Mouse (Mus musculus) heart, embryonic 12.5 days (tissue): ENCODE results near the gene Dync1i2. TPM values are rescaled to one million over a fixed set of nuclear protein-coding genes. Genes with fewer than 3 reads are reported as not detected.

Experiments
- ATAC-seq: fragments of 200-750 bp; cut with Nextera tagmentation; 2 replicates; pipeline ENCODE4 v1.8.0; 2017; ENCODE audit warnings: moderate TSS enrichment, moderate library complexity; ENCODE audit not compliant: insufficient number of reproducible peaks, low FRiP score
- H3K27ac ChIP-seq: fragments of 300-500 bp; sonication (generic); 2 replicates; pipeline ENCODE4 v1.5.1; 2016; ENCODE audit warnings: mild to moderate bottlenecking, moderate library complexity; ENCODE audit not compliant: poor library complexity, severe bottlenecking
- H3K27me3 ChIP-seq: fragments of 300-500 bp; sonication (generic); replicated peaks from 2 replicates; pipeline ENCODE4 v1.6.1; 2016; ENCODE audit warnings: mild to moderate bottlenecking, moderate library complexity
- H3K36me3 ChIP-seq: fragments of 300-500 bp; sonication (generic); 2 replicates; pipeline ENCODE4 v1.6.1; 2016; ENCODE audit warnings: mild to moderate bottlenecking, moderate library complexity
- H3K4me1 ChIP-seq: fragments of 300-500 bp; sonication (generic); replicated peaks from 2 replicates; pipeline ENCODE4 v1.6.1; 2016; ENCODE audit warnings: mild to moderate bottlenecking
- H3K4me2 ChIP-seq: fragments of 300-500 bp; sonication (generic); 2 replicates; pipeline ENCODE4 v1.6.1; 2016; ENCODE audit warnings: mild to moderate bottlenecking, moderate library complexity
- H3K4me3 ChIP-seq: fragments of 300-500 bp; sonication (generic); 2 replicates; pipeline ENCODE4 v1.5.1; 2016; ENCODE audit warnings: mild to moderate bottlenecking
- H3K9ac ChIP-seq: fragments of 300-500 bp; sonication (generic); 2 replicates; pipeline ENCODE4 v1.6.1; 2016; ENCODE audit warnings: mild to moderate bottlenecking, moderate library complexity
- H3K9me3 ChIP-seq: fragments of 300-500 bp; sonication (generic); replicated peaks from 2 replicates; pipeline ENCODE4 v1.6.1; 2016; ENCODE audit warnings: mild to moderate bottlenecking, moderate library complexity
- WGBS: fragments of 180-500 bp; shearing (Covaris S2); methylation state at CpG from one replicate; pipeline ENCODE4 v1.1.7; 2016; 5-methylcytosine and 5-hydroxymethylcytosine counted together
- polyA plus RNA-seq: library from polyadenylated mRNA; unstranded; fragments of >200 nt; fragmentation: Nextera tagmentation; extraction: Ambion mirVana; gene quantifications from 2 replicates; pipeline ENCODE4 v1.2.1, GENCODE M21; 2016

Dync1i2 gene
- polyA plus RNA-seq, 1 experiment from 2014 or later, result 82.0 TPM

DNA sequence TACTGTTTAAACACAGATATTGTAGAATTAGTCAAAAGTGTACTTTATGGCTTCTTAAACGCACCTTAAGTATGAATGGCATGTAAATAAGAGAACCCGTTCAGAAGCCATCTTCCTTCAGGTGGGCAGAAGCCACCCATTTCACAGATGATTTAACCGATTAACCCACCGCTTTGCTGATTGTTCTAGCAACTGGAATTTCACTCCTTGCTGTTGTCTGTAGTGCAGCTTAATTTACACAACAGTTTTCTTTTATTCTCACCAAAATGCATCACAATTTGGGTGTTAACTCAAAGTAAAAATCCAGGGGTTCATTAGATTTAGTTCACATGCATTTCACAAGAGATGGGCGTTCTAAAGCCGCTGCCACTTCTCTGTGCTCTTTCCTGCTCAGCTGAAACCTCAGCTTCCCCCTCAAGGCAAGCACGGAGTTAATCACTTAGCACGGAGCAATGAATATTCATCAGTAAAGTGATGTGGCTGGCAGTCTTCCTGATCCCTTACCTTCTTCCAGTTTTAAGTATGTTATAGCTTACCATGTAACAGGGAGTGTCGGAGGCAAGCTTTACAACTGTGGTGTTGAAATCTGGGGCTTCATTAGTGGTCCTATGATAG is 31.7 kb downstream of the Dync1i2 start:
- WGBS, result 84% methylated on average over 9 of the region's 9 CpGs
- no peak for ATAC-seq
- Histone ChIP-seq H3K36me3 (peaks cover 36% of the 10 kb centered on the region), H3K9me3 (no peaks in the 10 kb centered on the region), H3K4me1 (no peaks in the 10 kb centered on the region), H3K27ac (no peak overlapping the region), H3K27me3 (no peaks in the 10 kb centered on the region), H3K9ac (no peak overlapping the region), H3K4me3 (no peak overlapping the region), H3K4me2 (no peak overlapping the region)

DNA sequence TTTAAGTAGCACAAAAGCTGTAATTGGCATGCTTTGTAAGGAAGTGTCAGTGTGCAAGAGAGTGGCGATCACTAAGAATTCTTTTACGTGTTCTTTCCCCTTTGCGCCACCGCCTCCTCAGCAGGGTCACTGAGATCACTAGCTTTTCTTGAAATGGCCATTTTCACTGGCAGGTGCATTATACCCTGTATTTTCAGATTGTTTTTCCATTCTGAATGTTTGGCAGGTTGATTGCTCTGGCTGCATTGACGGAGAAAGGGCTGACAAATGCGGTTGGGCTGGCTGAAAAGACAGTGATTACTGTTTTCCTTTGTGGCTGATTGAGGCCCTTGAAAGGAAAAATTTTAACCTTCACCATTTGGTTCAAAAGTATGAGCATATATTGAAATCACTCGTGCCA is 33.3 kb downstream of the Dync1i2 start:
- H3K9ac ChIP-seq, result no peak overlapping the region
- H3K27ac ChIP-seq, result no peak overlapping the region
- ATAC-seq, result no peak
- no peaks in the 10 kb centered on the region for H3K9me3 ChIP-seq
- H3K4me2 ChIP-seq, result no peak overlapping the region
- H3K27me3 ChIP-seq, result no peaks in the 10 kb centered on the region
- peaks cover 35% of the 10 kb centered on the region for H3K36me3 ChIP-seq
- H3K4me1 ChIP-seq, result no peaks in the 10 kb centered on the region
- no peak overlapping the region for H3K4me3 ChIP-seq
- WGBS, result 92% methylated on average over 7 of the region's 7 CpGs

DNA sequence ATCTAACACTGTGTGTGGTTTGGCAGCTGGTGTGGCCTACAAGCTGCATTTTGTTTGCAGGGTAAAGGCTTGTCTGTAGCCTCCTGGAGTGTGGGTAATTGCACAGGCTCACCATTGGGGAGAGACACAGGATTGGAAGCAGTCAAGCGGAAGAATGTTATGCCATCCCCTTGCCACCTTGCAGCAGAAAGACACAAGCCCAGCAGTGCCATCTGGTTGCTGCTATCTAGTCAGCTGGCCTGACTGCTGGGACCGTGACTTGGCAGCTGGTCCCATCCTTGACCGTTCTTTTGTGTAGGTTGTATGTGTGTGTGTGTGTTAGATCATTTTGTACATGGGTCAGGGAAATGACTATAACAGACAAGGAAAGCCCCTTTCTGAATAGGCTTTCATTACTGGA is 33.9 kb downstream of the Dync1i2 start:
- H3K27ac ChIP-seq, result no peak overlapping the region
- 86% methylated on average over 3 of the region's 3 CpGs for WGBS

DNA sequence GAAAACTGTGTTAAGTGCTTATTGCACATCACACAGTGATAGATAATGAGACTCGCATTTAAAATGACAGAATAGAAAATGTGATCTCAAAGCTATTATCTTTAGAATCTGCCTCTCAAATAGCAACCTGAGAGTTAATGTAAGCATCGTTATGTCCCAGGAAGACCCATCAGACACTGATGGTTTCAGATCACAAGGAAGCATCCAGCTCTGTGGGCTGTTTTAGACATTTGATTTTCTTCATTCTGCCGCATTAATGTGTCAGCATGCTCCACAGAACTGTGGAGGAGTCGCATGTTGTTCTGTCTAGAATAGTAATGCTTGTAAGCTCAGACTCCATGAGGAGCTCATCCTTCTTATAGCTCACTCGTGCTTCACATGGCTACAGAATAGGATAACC is 34.6 kb downstream of the Dync1i2 start:
- Histone ChIP-seq H3K4me2 (no peak overlapping the region), H3K4me3 (no peak overlapping the region), H3K27ac (no peak overlapping the region), H3K36me3 (peaks cover 38% of the 10 kb centered on the region), H3K9me3 (no peaks in the 10 kb centered on the region), H3K9ac (no peak overlapping the region), H3K4me1 (no peaks in the 10 kb centered on the region), H3K27me3 (no peaks in the 10 kb centered on the region)
- no peak for ATAC-seq
- 86% methylated on average over 5 of the region's 5 CpGs for WGBS

More for the DNA sequence above, 33.9 kb downstream of the Dync1i2 start:
- no peak overlapping the region for H3K4me3 ChIP-seq
- no peaks in the 10 kb centered on the region for H3K9me3 ChIP-seq
- no peak overlapping the region for H3K4me2 ChIP-seq
- peaks cover 36% of the 10 kb centered on the region for H3K36me3 ChIP-seq
- no peaks in the 10 kb centered on the region for H3K4me1 ChIP-seq
- H3K27me3 ChIP-seq, result no peaks in the 10 kb centered on the region
- ATAC-seq, result no peak
- H3K9ac ChIP-seq, result no peak overlapping the region

DNA sequence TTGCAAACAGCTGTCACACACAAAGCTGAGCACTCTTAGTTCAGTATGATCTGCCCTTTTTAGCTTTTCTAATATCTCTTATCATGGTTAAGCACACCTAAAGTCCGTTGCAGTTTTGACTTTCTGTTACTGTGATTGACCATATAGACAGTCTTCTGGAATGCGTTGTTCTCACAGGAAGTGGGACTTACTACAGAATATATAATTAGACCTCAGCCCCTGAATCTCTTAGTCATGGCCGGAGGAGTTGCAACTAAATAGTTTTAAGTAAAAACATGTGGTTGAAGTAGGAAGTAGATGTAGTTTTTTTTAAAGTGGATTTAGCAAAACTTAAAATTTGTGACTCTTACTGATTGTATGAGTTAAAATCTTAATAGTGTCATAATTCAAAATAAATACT is 36.6 kb downstream of the Dync1i2 start:
- H3K9me3 ChIP-seq, result no peaks in the 10 kb centered on the region
- H3K9ac ChIP-seq, result no peak overlapping the region
- no peaks in the 10 kb centered on the region for H3K27me3 ChIP-seq
- H3K36me3 ChIP-seq, result peaks cover 46% of the 10 kb centered on the region
- ATAC-seq, result no peak
- H3K4me1 ChIP-seq, result no peaks in the 10 kb centered on the region
- no peak overlapping the region for H3K27ac ChIP-seq
- H3K4me2 ChIP-seq, result no peak overlapping the region
- 67% methylated on average over 3 of the region's 3 CpGs for WGBS
- no peak overlapping the region for H3K4me3 ChIP-seq

DNA sequence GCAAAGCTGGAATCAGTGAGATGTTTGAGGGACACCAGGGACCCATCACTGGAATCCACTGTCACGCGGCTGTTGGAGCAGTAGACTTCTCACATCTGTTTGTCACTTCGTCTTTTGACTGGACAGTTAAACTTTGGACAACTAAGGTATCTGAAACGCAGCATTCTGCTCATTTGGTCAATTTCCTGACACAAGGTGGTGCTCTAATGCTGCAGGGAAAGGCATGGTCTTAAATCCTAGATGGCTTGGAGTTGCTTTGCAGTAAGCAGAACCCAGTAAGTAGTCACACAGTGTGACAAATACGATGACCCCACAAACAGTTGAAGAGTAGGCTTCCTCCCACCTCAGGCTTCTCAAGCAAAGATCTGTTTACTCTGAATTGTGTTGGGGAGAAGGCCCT is 39.3 kb downstream of the Dync1i2 start:
- WGBS, result 81% methylated on average over 5 of the region's 5 CpGs
- peaks cover 55% of the 10 kb centered on the region for H3K36me3 ChIP-seq

DNA sequence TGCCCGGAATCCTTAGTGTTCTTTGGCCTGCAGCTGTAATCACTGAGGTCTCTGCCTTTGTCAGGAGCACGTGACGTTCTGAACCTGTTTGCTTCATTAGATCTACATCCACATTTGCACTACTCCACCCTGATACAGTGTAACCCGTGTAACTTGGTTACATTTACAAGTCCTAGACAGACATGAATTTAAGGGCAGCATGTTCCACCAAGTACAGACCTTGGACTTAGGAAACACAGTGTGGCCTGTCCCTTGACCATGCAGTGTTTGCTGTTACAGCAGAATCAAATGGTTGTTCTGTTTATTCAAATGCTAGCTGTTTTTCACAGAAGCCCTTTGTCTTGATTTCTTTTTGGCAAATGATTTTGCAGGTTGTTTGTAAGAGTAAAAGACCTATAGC is 43.3 kb downstream of the Dync1i2 start:
- Histone ChIP-seq H3K4me2 (no peak overlapping the region), H3K4me1 (no peaks in the 10 kb centered on the region), H3K27me3 (no peaks in the 10 kb centered on the region), H3K4me3 (no peak overlapping the region), H3K9ac (no peak overlapping the region), H3K27ac (no peak overlapping the region), H3K36me3 (peaks cover 74% of the 10 kb centered on the region), H3K9me3 (no peaks in the 10 kb centered on the region)
- WGBS, result 59% methylated on average over 4 of the region's 4 CpGs
- ATAC-seq, result no peak

More for the DNA sequence above, 39.3 kb downstream of the Dync1i2 start:
- Histone ChIP-seq H3K4me1 (no peaks in the 10 kb centered on the region), H3K27ac (no peak overlapping the region), H3K4me3 (no peak overlapping the region), H3K9me3 (no peaks in the 10 kb centered on the region), H3K27me3 (no peaks in the 10 kb centered on the region), H3K4me2 (no peak overlapping the region), H3K9ac (no peak overlapping the region)
- ATAC-seq, result no peak

DNA sequence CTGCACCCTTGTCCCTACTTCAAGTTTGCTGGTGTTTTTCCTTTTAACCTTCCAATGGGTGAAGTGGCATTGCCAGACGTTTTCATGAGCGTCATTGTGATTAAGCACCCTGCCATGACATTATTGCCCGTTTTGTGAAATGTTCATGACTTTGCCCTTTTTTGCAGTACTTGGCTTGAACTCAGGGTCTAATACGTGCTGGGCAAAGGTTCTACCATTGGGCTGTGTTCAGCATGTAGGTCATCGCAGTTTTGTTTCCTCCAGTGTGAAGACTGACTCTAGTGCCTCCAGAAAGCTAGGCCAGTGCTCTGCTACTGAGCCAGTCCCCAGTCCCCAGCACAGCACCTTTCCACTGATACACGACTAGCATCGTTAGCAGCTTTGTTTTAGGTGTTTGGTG is 45.1 kb downstream of the Dync1i2 start:
- Histone ChIP-seq H3K4me3 (no peak overlapping the region), H3K36me3 (peaks cover 68% of the 10 kb centered on the region), H3K27me3 (no peaks in the 10 kb centered on the region), H3K9me3 (no peaks in the 10 kb centered on the region), H3K27ac (no peak overlapping the region), H3K4me1 (no peaks in the 10 kb centered on the region), H3K9ac (no peak overlapping the region), H3K4me2 (no peak overlapping the region)
- WGBS, result 89% methylated on average over 7 of the region's 7 CpGs
- no peak for ATAC-seq

DNA sequence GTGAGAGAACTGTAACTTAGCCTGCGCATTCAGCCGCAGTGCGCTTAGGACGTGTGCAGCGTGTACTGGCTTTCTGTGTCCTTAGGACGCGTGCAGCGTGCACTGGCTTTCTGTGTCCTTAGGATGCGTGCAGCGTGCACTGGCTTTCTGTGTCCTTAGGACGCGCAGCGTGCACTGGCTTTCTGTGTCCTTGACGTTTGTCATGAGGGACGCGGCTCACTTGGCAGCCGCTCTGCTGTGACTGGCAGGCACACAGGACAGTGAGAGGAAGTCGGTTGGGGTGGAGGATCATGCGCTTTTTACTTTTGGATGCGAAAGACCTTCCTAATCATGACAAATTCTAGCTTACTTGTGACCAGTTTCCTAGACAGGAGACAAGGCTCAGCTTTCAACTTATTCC is 53.1 kb downstream of the Dync1i2 start:
- H3K27ac ChIP-seq, result no peak overlapping the region

DNA sequence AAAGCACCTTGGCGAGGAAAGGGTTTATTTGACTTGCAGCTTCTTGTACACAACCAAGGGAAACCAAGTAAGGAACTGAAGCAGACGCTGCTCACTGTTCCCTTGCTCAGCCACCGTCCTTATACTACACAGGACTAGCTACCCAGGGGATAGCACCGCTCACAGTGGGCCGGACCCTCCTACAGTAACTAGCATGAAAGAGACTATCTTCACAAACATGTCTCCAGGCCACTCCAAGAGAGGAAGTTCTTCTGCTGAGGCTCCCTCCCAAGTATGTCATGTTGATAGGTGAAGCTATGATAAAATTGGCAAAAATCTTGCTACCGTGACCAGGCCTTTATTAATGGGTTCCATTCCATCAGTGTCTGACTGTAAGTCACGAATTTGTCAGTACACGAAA is 57.2 kb downstream of the Dync1i2 start:
- ATAC-seq, result no peak
- Histone ChIP-seq H3K4me2 (no peak overlapping the region), H3K4me1 (no peaks in the 10 kb centered on the region), H3K27me3 (no peaks in the 10 kb centered on the region), H3K27ac (no peak overlapping the region), H3K36me3 (peaks cover 50% of the 10 kb centered on the region), H3K9ac (no peak overlapping the region), H3K4me3 (no peak overlapping the region), H3K9me3 (no peaks in the 10 kb centered on the region)
- WGBS, result 90% methylated on average over 8 of the region's 8 CpGs

More for the DNA sequence above, 53.1 kb downstream of the Dync1i2 start:
- WGBS, result 93% methylated on average over 20 of the region's 20 CpGs
- Histone ChIP-seq H3K4me2 (no peak overlapping the region), H3K4me1 (no peaks in the 10 kb centered on the region), H3K9me3 (no peaks in the 10 kb centered on the region), H3K27me3 (no peaks in the 10 kb centered on the region), H3K36me3 (peaks cover 63% of the 10 kb centered on the region), H3K9ac (no peak overlapping the region), H3K4me3 (no peak overlapping the region)
- no peak for ATAC-seq

DNA sequence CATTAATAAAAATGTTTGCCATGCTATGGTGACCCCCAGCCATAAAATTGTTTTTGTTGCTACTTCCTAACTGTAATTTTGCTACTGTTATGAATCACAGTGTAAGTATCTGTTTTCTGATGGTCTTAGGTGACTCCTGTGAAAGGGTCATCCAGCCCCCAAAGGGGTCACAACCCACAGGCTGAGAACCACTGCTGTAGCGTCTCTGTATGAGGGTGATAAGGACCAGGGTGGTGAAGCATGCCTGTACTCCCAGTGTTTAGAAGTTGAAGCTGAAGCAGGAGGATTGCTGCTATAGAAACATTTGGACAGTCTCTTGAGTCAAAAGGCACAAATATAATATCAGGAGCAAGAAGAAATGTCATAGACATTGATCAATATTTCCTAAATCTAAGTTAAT is 57.8 kb downstream of the Dync1i2 start:
- WGBS, result 21% methylated on average over 1 of the region's 1 CpGs
- no peak for ATAC-seq
- Histone ChIP-seq H3K4me2 (no peak overlapping the region), H3K27ac (no peak overlapping the region), H3K4me1 (no peaks in the 10 kb centered on the region), H3K36me3 (peaks cover 54% of the 10 kb centered on the region), H3K27me3 (no peaks in the 10 kb centered on the region), H3K4me3 (no peak overlapping the region), H3K9me3 (no peaks in the 10 kb centered on the region), H3K9ac (no peak overlapping the region)

DNA sequence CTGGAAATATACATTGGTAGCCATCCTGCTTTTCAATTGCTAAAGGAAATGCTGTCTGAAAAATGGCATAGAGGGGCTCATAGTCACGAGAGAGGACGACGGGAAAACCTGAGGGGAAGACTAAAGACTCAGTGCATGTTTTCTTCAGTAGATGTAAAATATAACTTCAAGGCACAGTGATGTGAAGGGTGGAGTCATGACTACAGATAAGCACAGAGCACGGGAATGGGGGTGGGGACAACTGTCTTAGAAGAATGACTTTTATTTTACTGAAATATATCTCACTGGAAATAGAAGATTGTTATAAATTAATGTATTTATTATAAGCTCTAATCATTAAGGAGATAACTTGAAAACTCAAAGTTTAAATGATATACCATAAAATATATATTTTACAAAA is 58.6 kb downstream of the Dync1i2 start:
- Histone ChIP-seq H3K4me1 (no peaks in the 10 kb centered on the region), H3K36me3 (peaks cover 54% of the 10 kb centered on the region)
- no peak for ATAC-seq

More for the DNA sequence above, 58.6 kb downstream of the Dync1i2 start:
- Histone ChIP-seq H3K4me3 (no peak overlapping the region), H3K9ac (no peak overlapping the region), H3K27me3 (no peaks in the 10 kb centered on the region), H3K9me3 (no peaks in the 10 kb centered on the region), H3K27ac (no peak overlapping the region), H3K4me2 (no peak overlapping the region)
- WGBS, result 57% methylated on average over 4 of the region's 4 CpGs
